Mouse (Mus musculus): ENCODE measurements around the gene Mpped2. TPM values are rescaled to one million over a fixed set of nuclear protein-coding genes. Genes with fewer than 3 reads are reported as not detected.

Mpped2 gene
- polyA plus RNA-seq, 1 experiment: 7.6 TPM

DNA sequence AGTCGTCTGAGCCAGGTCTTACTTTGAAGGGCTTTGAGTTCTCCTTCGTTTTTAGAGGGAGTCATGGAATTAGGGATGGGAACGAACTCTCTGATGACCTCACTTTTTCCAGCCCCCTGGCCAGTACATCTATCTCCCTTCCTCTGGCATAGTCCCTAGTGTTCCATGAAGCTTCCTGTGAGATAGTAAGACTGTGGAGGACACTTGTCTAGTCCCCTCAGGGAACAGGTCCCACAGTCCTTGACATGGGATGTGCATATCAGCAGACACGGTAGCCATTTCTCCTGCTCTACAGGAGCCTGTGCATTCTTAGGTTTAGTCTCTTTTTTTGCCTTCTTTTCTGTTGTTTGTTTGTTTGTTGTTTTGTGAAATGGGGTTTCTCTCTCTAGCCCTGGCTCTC, 105.8 kb downstream of the Mpped2 start:
- H3K9me3 ChIP-seq (replicated peaks; ENCODE audit: control insufficient read depth, insufficient read depth, low read length, poor library complexity, severe bottlenecking): no peaks in the 10 kb centered on the region
- TF ChIP-seq POLR2A (IDR thresholded peaks at IDR 0.05; ENCODE audit: insufficient read depth, low read length) (no peak), CTCF (IDR thresholded peaks at IDR 0.05; ENCODE audit: low read depth, low read length) (no peak), EP300 (IDR thresholded peaks at IDR 0.05; ENCODE audit: insufficient read depth, low read depth, low read length) (no peak)
- H3K36me3 ChIP-seq (ENCODE audit: control insufficient read depth, insufficient read depth, low read length, poor library complexity, severe bottlenecking): no peaks in the 10 kb centered on the region
- H3K4me3 ChIP-seq (ENCODE audit: low read depth, low read length): no peak overlapping the region
- no peak overlapping the region for H3K9ac ChIP-seq (ENCODE audit: low read depth, poor library complexity, severe bottlenecking)
- H3K27ac ChIP-seq (ENCODE audit: insufficient read depth, low read length): no peak overlapping the region
- no peaks in the 10 kb centered on the region for H3K4me1 ChIP-seq (ENCODE audit: control insufficient read depth, insufficient read depth, low read length)
- no peaks in the 10 kb centered on the region for H3K27me3 ChIP-seq (ENCODE audit: control insufficient read depth, insufficient read depth, low read length, poor library complexity, severe bottlenecking)

- H3K9me3 ChIP-seq (replicated peaks; ENCODE audit: control insufficient read depth, insufficient read depth, low read length, poor library complexity, severe bottlenecking): peaks cover 14% of the 10 kb centered on the region
- H3K27me3 ChIP-seq (ENCODE audit: control insufficient read depth, insufficient read depth, low read length, poor library complexity, severe bottlenecking): no peaks in the 10 kb centered on the region
- TF ChIP-seq CTCF (IDR thresholded peaks at IDR 0.05; ENCODE audit: low read depth, low read length): no peak
- peak; percentile 69; the same call in 1 of the 2 replicates for TF ChIP-seq EP300 (IDR thresholded peaks at IDR 0.05; ENCODE audit: insufficient read depth, low read depth, low read length)
- TF ChIP-seq POLR2A (IDR thresholded peaks at IDR 0.05; ENCODE audit: insufficient read depth, low read length): no peak
- H3K36me3 ChIP-seq (ENCODE audit: control insufficient read depth, insufficient read depth, low read length, poor library complexity, severe bottlenecking): no peaks in the 10 kb centered on the region
- H3K9ac ChIP-seq (ENCODE audit: low read depth, poor library complexity, severe bottlenecking): no peak overlapping the region
- H3K4me1 ChIP-seq (ENCODE audit: control insufficient read depth, insufficient read depth, low read length): no peaks in the 10 kb centered on the region
- H3K4me3 ChIP-seq (ENCODE audit: low read depth, low read length): no peak overlapping the region
- H3K27ac ChIP-seq (ENCODE audit: insufficient read depth, low read length): no peak overlapping the region
Measured at GRCm38 (mm10) chr2:106815898-106816297, 122.8 kb downstream of the Mpped2 start.

- TF ChIP-seq CTCF (IDR thresholded peaks at IDR 0.05; ENCODE audit: low read depth, low read length) (no peak), EP300 (IDR thresholded peaks at IDR 0.05; ENCODE audit: insufficient read depth, low read depth, low read length) (no peak), POLR2A (IDR thresholded peaks at IDR 0.05; ENCODE audit: insufficient read depth, low read length) (no peak)
- H3K4me1 ChIP-seq (ENCODE audit: control insufficient read depth, insufficient read depth, low read length): peaks cover 7% of the 10 kb centered on the region
- H3K9ac ChIP-seq (ENCODE audit: low read depth, poor library complexity, severe bottlenecking): no peak overlapping the region
Measured at GRCm38 (mm10) chr2:106821292-106821691, 128.2 kb downstream of the Mpped2 start.

GRCm38 (mm10) chr2:106821883-106822282, 128.8 kb downstream of the Mpped2 start:
- Histone ChIP-seq H3K9ac (ENCODE audit: low read depth, poor library complexity, severe bottlenecking) (no peak overlapping the region), H3K27me3 (ENCODE audit: control insufficient read depth, insufficient read depth, low read length, poor library complexity, severe bottlenecking) (no peaks in the 10 kb centered on the region), H3K27ac (ENCODE audit: insufficient read depth, low read length) (peak overlapping the region; percentile 55), H3K36me3 (ENCODE audit: control insufficient read depth, insufficient read depth, low read length, poor library complexity, severe bottlenecking) (no peaks in the 10 kb centered on the region), H3K9me3 (replicated peaks; ENCODE audit: control insufficient read depth, insufficient read depth, low read length, poor library complexity, severe bottlenecking) (peaks cover 1% of the 10 kb centered on the region; the same call in 1 of the 2 replicates), H3K4me1 (ENCODE audit: control insufficient read depth, insufficient read depth, low read length) (peaks cover 8% of the 10 kb centered on the region), H3K4me3 (ENCODE audit: low read depth, low read length) (no peak overlapping the region)
- TF ChIP-seq CTCF (IDR thresholded peaks at IDR 0.05; ENCODE audit: low read depth, low read length) (no peak), POLR2A (IDR thresholded peaks at IDR 0.05; ENCODE audit: insufficient read depth, low read length) (no peak)

More at GRCm38 (mm10) chr2:106821292-106821691, 128.2 kb downstream of the Mpped2 start:
- Histone ChIP-seq H3K27ac (ENCODE audit: insufficient read depth, low read length) (no peak overlapping the region), H3K4me3 (ENCODE audit: low read depth, low read length) (no peak overlapping the region), H3K27me3 (ENCODE audit: control insufficient read depth, insufficient read depth, low read length, poor library complexity, severe bottlenecking) (no peaks in the 10 kb centered on the region), H3K9me3 (replicated peaks; ENCODE audit: control insufficient read depth, insufficient read depth, low read length, poor library complexity, severe bottlenecking) (peaks cover 6% of the 10 kb centered on the region), H3K36me3 (ENCODE audit: control insufficient read depth, insufficient read depth, low read length, poor library complexity, severe bottlenecking) (no peaks in the 10 kb centered on the region)

DNA sequence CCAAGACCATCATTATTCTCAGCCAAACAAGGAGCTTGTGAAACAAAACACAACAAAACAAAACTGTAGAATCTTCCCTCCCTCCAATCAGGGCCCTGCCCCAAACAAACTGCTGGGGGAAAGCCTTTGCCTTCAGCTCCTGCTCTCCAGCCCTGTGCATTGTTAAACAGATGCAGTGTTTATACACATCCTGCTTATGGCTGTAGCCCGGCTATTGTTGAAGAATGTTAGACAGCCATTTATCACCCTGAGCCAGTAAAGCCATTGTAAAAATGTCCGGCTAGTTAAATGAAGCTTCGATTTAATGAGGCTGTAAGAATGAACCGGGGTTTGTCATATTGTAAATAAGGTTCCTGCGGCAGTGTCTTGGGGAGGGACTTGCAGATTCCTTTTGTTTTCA, 129.5 kb downstream of the Mpped2 start:
- Histone ChIP-seq H3K4me1 (ENCODE audit: control insufficient read depth, insufficient read depth, low read length) (peaks cover 9% of the 10 kb centered on the region), H3K27ac (ENCODE audit: insufficient read depth, low read length) (peak overlapping the region; percentile 55), H3K4me3 (ENCODE audit: low read depth, low read length) (no peak overlapping the region), H3K9ac (ENCODE audit: low read depth, poor library complexity, severe bottlenecking) (no peak overlapping the region), H3K36me3 (ENCODE audit: control insufficient read depth, insufficient read depth, low read length, poor library complexity, severe bottlenecking) (no peaks in the 10 kb centered on the region), H3K27me3 (ENCODE audit: control insufficient read depth, insufficient read depth, low read length, poor library complexity, severe bottlenecking) (no peaks in the 10 kb centered on the region), H3K9me3 (replicated peaks; ENCODE audit: control insufficient read depth, insufficient read depth, low read length, poor library complexity, severe bottlenecking) (no peaks in the 10 kb centered on the region)
- peak; percentile 72 for TF ChIP-seq EP300 (IDR thresholded peaks at IDR 0.05; ENCODE audit: insufficient read depth, low read depth, low read length)
- no peak for TF ChIP-seq CTCF (IDR thresholded peaks at IDR 0.05; ENCODE audit: low read depth, low read length)

DNA sequence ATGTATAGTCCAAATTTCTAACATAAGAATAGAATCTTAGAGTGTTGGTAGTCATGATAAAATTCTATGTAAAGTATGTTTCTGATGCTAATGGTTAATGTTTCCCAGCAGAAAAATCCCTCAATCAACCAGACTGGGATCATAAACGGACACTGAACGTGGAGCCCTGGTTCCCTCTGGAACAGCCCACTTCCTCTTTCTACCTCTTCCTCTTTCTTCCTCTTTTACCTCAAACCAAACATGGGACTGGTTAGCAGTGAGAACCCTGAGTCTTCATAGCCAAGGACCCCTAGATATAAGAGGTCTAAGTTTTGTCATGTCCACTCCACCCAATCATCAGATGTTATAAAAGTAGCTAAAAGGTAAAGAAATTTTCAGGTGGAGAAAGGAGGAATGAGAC, 132.4 kb downstream of the Mpped2 start:
- H3K36me3 ChIP-seq (ENCODE audit: control insufficient read depth, insufficient read depth, low read length, poor library complexity, severe bottlenecking): no peaks in the 10 kb centered on the region
- no peaks in the 10 kb centered on the region for H3K27me3 ChIP-seq (ENCODE audit: control insufficient read depth, insufficient read depth, low read length, poor library complexity, severe bottlenecking)
- no peaks in the 10 kb centered on the region for H3K9me3 ChIP-seq (replicated peaks; ENCODE audit: control insufficient read depth, insufficient read depth, low read length, poor library complexity, severe bottlenecking)
- H3K4me3 ChIP-seq (ENCODE audit: low read depth, low read length): no peak overlapping the region
- TF ChIP-seq POLR2A (IDR thresholded peaks at IDR 0.05; ENCODE audit: insufficient read depth, low read length): no peak
- peaks cover 9% of the 10 kb centered on the region for H3K4me1 ChIP-seq (ENCODE audit: control insufficient read depth, insufficient read depth, low read length)
- H3K27ac ChIP-seq (ENCODE audit: insufficient read depth, low read length): no peak overlapping the region
- no peak overlapping the region for H3K9ac ChIP-seq (ENCODE audit: low read depth, poor library complexity, severe bottlenecking)
